Mouse (Mus musculus): Measurements from ENCODE around the gene Gramd1b. TPM values are rescaled to one million over a fixed set of nuclear protein-coding genes. Genes with fewer than 3 reads are reported as not detected.

The Gramd1b gene
- polyA plus RNA-seq, 1 experiment from 2014 or later, result 4.9 TPM

DNA sequence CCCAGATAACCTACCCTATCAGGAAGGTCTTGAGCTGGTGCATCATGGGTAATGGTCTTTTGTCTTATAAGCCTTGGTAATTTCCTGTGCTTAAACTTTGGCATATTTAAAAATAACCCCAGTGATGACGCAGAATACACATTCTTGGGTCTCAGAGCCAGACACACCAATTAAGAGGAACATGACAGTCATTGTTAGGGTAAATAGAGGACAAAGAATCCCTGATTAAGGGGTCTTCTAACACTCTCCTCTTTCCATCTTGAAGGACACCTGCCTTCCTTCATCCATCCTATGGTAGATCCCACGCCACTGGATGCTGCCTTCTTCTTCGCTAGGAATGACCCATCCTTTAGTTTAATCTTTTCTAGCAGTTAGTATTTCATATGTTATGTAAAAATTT is 208.8 kb downstream of the Gramd1b start:
- Histone ChIP-seq H3K36me3 (ENCODE audit: control insufficient read depth, insufficient read depth, low read length) (no peaks in the 10 kb centered on the region), H3K4me2 (ENCODE audit: low read depth, low read length) (no peak overlapping the region), H3K4me1 (ENCODE audit: control insufficient read depth, insufficient read depth, low read length) (peaks cover 31% of the 10 kb centered on the region), H3K9ac (ENCODE audit: low read depth, low read length) (no peak overlapping the region), H3K4me3 (ENCODE audit: low read length) (no peak overlapping the region), H3K27ac (ENCODE audit: low read length) (no peak overlapping the region; the same call in 1 of the 2 replicates), H3K9me3 (ENCODE audit: control insufficient read depth, low read length) (no peaks in the 10 kb centered on the region), H3K27me3 (replicated peaks; ENCODE audit: control insufficient read depth, insufficient read depth, low read length) (no peaks in the 10 kb centered on the region)
- ATAC-seq, result no peak
- WGBS, result 89% methylated on average over 3 of the region's 3 CpGs

DNA sequence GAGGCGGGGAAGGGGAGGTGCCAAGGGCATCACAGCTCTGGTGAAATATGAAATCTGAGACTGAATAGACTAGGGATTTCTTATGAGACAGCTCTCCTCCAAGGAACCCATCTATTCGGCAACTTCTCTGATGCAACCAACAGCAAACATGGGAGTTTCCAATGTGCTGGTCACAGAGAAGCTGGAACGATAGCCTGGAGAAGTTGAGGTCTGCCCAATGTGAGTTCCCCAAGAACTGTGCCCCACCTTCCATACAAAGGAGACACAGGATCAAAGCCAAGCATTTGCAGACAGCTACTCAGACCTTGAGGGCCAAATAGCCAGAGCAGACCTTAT is 209.5 kb downstream of the Gramd1b start:
- no peak overlapping the region for H3K4me2 ChIP-seq (ENCODE audit: low read depth, low read length)
- H3K9me3 ChIP-seq (ENCODE audit: control insufficient read depth, low read length), result no peaks in the 10 kb centered on the region
- H3K36me3 ChIP-seq (ENCODE audit: control insufficient read depth, insufficient read depth, low read length), result no peaks in the 10 kb centered on the region
- no peak overlapping the region for H3K9ac ChIP-seq (ENCODE audit: low read depth, low read length)
- no peak overlapping the region for H3K4me3 ChIP-seq (ENCODE audit: low read length)
- ATAC-seq, result no peak
- H3K4me1 ChIP-seq (ENCODE audit: control insufficient read depth, insufficient read depth, low read length), result peaks cover 28% of the 10 kb centered on the region
- peak overlapping the region; percentile 78 for H3K27ac ChIP-seq (ENCODE audit: low read length)
- 52% methylated on average over 3 of the region's 3 CpGs for WGBS
- H3K27me3 ChIP-seq (replicated peaks; ENCODE audit: control insufficient read depth, insufficient read depth, low read length), result no peaks in the 10 kb centered on the region

DNA sequence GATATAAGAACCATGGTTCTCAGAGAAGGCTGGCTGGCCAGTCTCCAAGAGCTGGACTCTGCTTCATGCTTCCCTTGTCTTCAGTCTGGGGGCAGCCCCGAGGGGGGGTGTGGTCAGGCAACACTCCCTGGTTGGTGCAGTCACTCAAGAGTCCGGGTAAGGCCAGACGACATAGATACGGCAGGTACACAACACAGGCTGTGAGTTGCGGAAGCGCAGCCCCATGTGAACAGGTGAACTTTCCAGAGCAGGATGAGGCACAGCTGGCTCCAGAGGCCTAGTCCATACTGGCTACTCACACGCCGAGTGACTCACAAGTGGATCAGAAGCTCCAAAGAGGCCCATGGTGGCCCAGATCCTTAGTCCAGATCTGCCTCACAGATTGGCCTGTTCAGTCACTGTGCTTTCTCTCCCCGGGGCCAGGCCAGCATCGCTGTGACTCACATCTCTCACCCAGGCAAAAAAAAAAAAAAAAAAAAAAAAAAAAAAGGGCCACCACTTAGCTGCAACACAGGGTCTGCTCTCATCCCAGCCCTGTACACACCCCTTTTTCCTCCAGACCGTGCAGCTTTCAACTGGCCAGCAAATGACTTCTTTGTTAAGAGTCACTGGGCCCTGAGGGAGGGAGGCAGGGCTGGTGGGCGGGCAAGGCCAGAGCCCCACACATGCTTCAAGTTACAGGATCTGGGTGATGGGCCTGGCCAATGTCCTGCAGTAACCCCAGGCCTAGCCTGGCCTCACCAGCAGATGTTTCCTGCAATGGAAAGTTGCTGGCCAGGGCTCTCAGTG is 210.1 kb downstream of the Gramd1b start:
- no peaks in the 10 kb centered on the region for H3K27me3 ChIP-seq (replicated peaks; ENCODE audit: control insufficient read depth, insufficient read depth, low read length)
- WGBS, result 42% methylated on average over 12 of the region's 12 CpGs
- H3K27ac ChIP-seq (ENCODE audit: low read length), result peak overlapping the region; percentile 78
- H3K9ac ChIP-seq (ENCODE audit: low read depth, low read length), result peak overlapping the region; percentile 27; the same call in 1 of the 2 replicates
- peaks cover 22% of the 10 kb centered on the region for H3K4me1 ChIP-seq (ENCODE audit: control insufficient read depth, insufficient read depth, low read length)
- H3K36me3 ChIP-seq (ENCODE audit: control insufficient read depth, insufficient read depth, low read length), result no peaks in the 10 kb centered on the region
- H3K9me3 ChIP-seq (ENCODE audit: control insufficient read depth, low read length), result no peaks in the 10 kb centered on the region
- H3K4me3 ChIP-seq (ENCODE audit: low read length), result no peak overlapping the region
- ATAC-seq, result peak; percentile 47
- H3K4me2 ChIP-seq (ENCODE audit: low read depth, low read length), result no peak overlapping the region

DNA sequence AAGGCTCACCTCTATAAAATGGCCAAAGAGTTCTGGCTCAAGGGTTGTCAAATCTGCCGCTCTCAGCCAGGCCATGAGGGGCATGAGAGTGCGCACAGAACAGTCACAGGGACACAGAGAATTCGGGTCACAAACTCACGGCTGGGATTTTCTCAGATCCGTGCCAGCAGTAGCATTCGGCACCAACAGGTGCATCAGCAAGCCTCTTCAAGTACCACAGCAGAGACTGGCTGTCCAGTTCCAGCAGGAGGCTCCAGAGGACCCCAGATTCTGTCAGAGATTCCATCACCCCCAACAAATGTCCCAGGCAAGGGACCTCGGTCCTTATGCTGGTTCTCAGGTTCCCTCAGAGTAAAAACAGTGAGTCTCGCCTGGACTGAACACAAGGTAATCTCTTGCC is 210.8 kb downstream of the Gramd1b start:
- no peaks in the 10 kb centered on the region for H3K27me3 ChIP-seq (replicated peaks; ENCODE audit: control insufficient read depth, insufficient read depth, low read length)
- WGBS, result 89% methylated on average over 8 of the region's 8 CpGs
- H3K9me3 ChIP-seq (ENCODE audit: control insufficient read depth, low read length), result no peaks in the 10 kb centered on the region
- H3K36me3 ChIP-seq (ENCODE audit: control insufficient read depth, insufficient read depth, low read length), result no peaks in the 10 kb centered on the region
- peak overlapping the region; percentile 78 for H3K27ac ChIP-seq (ENCODE audit: low read length)
- no peak overlapping the region for H3K4me2 ChIP-seq (ENCODE audit: low read depth, low read length)
- H3K4me1 ChIP-seq (ENCODE audit: control insufficient read depth, insufficient read depth, low read length), result peaks cover 18% of the 10 kb centered on the region
- peak overlapping the region; percentile 27; the same call in 1 of the 2 replicates for H3K9ac ChIP-seq (ENCODE audit: low read depth, low read length)
- ATAC-seq, result no peak
- no peak overlapping the region for H3K4me3 ChIP-seq (ENCODE audit: low read length)

DNA sequence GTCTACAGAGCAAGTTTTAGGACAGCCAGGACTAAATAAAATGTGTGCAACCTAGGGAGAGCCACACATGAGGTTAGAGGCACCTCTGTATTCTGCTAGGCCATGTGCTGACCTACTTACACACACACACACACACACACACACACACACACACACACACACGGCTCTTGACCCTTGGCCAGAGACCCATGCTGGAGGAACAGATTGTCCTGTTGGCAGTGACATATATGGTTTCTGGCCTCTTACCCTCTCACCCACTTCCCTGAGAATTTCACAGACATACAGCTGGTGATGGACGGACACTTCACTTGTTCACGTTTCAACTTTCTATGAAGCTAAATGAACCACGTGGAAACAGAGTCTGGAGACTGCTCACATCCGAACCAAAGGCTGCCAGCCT is 212.4 kb downstream of the Gramd1b start:
- H3K4me2 ChIP-seq (ENCODE audit: low read depth, low read length), result no peak overlapping the region
- 83% methylated on average over 5 of the region's 5 CpGs for WGBS

DNA sequence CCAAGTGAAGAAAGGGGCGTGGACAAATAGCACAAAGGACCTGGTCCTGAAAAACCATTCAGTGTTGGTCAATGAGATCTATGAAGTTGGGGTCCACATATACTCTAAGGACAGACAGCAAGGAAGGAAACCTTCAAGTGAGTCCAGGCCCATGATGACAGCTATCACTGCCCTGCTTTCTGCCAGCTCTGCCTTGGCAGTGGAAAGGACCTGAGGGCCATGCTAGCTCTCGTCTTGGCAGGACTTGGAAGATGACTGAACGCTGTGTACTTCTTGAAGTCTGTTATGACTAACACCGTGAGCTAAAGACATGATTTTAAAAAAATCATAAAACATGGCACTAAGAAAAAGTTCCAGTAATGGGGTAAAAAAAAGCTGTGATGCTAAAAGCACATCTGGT is 213.4 kb downstream of the Gramd1b start:
- no peak for ATAC-seq

More for the DNA sequence above, 212.4 kb downstream of the Gramd1b start:
- ATAC-seq, result no peak
- H3K27ac ChIP-seq (ENCODE audit: low read length), result no peak overlapping the region
- H3K36me3 ChIP-seq (ENCODE audit: control insufficient read depth, insufficient read depth, low read length), result no peaks in the 10 kb centered on the region
- H3K4me3 ChIP-seq (ENCODE audit: low read length), result no peak overlapping the region
- H3K4me1 ChIP-seq (ENCODE audit: control insufficient read depth, insufficient read depth, low read length), result peaks cover 18% of the 10 kb centered on the region
- H3K27me3 ChIP-seq (replicated peaks; ENCODE audit: control insufficient read depth, insufficient read depth, low read length), result no peaks in the 10 kb centered on the region
- H3K9me3 ChIP-seq (ENCODE audit: control insufficient read depth, low read length), result no peaks in the 10 kb centered on the region
- H3K9ac ChIP-seq (ENCODE audit: low read depth, low read length), result no peak overlapping the region

DNA sequence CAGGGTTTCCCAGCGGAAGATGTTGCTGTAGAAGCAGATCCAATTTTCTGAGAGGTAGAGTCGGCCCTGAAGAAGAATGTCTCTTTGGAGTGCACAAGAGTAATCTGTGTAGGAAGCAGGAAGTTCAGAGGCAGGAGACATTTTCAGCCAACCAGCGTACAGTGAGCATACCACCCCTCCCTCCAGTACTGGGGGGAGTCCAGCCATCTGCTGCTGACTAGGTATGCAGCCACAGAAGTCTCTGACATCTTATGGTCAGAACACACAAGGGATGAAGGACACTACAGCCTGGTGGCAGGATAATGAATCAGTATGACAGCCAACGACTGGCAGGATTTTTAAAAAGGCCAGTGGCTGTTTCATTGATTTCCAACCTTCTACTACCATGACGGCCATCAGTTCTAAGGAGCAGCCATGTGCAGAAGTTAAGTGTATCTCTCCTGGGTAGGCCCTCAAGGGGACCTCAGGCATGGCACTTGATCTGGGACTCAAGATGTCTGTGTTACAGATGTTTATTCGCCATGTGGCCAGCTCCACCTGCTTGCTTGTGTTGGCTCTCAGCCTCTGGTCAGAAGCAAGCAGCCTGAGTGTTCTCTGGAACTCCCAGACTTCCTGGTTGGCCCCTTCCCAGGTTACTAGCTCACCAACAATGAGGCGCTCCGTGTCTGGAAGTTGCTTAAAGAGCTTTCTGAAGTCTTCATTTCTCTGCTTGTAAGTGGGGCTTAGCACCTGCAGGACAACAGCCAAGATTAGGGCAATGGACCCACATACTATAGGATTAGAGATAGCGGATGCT is 214.1 kb downstream of the Gramd1b start:
- no peaks in the 10 kb centered on the region for H3K9me3 ChIP-seq (ENCODE audit: control insufficient read depth, low read length)
- 82% methylated on average over 9 of the region's 9 CpGs for WGBS

More for the DNA sequence above, 213.4 kb downstream of the Gramd1b start:
- Histone ChIP-seq H3K27me3 (replicated peaks; ENCODE audit: control insufficient read depth, insufficient read depth, low read length) (no peaks in the 10 kb centered on the region), H3K4me1 (ENCODE audit: control insufficient read depth, insufficient read depth, low read length) (peaks cover 18% of the 10 kb centered on the region), H3K9me3 (ENCODE audit: control insufficient read depth, low read length) (no peaks in the 10 kb centered on the region), H3K4me2 (ENCODE audit: low read depth, low read length) (no peak overlapping the region), H3K27ac (ENCODE audit: low read length) (no peak overlapping the region), H3K9ac (ENCODE audit: low read depth, low read length) (no peak overlapping the region), H3K4me3 (ENCODE audit: low read length) (no peak overlapping the region), H3K36me3 (ENCODE audit: control insufficient read depth, insufficient read depth, low read length) (no peaks in the 10 kb centered on the region)
- WGBS, result 91% methylated on average over 4 of the region's 4 CpGs

DNA sequence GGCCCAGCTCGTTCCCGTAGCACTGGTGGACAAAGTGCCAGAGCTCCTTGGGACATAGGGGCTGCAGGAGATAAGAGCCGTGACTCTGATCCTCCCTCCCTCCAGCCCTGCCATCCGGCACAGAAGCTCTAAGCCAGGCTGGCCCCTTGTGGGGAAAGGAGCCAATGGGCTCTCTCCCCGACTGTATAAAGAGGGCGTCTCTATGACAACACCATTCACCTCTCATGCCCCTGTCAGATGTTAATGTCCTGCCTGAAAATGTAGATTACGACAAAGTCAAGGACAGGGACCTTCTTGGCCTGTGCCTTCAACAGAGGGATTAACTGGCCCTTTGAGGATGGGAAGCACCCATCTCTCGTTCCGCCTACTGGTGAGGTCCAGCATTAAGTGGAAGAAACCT is 219.4 kb downstream of the Gramd1b start:
- Histone ChIP-seq H3K9ac (ENCODE audit: low read depth, low read length) (no peak overlapping the region), H3K4me3 (ENCODE audit: low read length) (no peak overlapping the region), H3K27me3 (replicated peaks; ENCODE audit: control insufficient read depth, insufficient read depth, low read length) (no peaks in the 10 kb centered on the region), H3K27ac (ENCODE audit: low read length) (no peak overlapping the region), H3K4me2 (ENCODE audit: low read depth, low read length) (no peak overlapping the region), H3K4me1 (ENCODE audit: control insufficient read depth, insufficient read depth, low read length) (no peaks in the 10 kb centered on the region), H3K36me3 (ENCODE audit: control insufficient read depth, insufficient read depth, low read length) (no peaks in the 10 kb centered on the region), H3K9me3 (ENCODE audit: control insufficient read depth, low read length) (no peaks in the 10 kb centered on the region)
- ATAC-seq, result no peak
- 71% methylated on average over 9 of the region's 9 CpGs for WGBS

More for the DNA sequence above, 214.1 kb downstream of the Gramd1b start:
- Histone ChIP-seq H3K4me1 (ENCODE audit: control insufficient read depth, insufficient read depth, low read length) (peaks cover 18% of the 10 kb centered on the region), H3K36me3 (ENCODE audit: control insufficient read depth, insufficient read depth, low read length) (no peaks in the 10 kb centered on the region), H3K27ac (ENCODE audit: low read length) (no peak overlapping the region), H3K9ac (ENCODE audit: low read depth, low read length) (no peak overlapping the region), H3K4me2 (ENCODE audit: low read depth, low read length) (no peak overlapping the region), H3K27me3 (replicated peaks; ENCODE audit: control insufficient read depth, insufficient read depth, low read length) (no peaks in the 10 kb centered on the region), H3K4me3 (ENCODE audit: low read length) (no peak overlapping the region)
- ATAC-seq, result no peak

DNA sequence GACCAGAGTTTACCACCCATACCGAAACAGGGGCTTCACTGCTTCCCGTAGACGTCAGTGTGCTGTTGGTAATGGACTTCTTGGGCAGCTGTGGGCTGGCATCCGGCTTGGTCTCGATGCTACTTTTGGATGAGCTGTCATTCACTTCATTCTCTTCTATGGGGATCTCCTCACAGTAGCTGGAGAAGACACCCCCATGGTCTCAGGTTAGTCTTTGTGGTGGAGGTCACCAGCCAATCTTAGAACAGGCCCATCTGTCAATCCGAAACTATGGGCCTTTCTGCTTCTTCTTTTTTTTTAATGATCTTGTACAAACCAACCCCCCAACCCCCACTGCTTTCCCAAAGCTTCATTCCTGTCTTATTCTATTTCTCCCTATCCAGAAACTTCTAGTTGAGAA is 221.3 kb downstream of the Gramd1b start:
- Histone ChIP-seq H3K27me3 (replicated peaks; ENCODE audit: control insufficient read depth, insufficient read depth, low read length) (no peaks in the 10 kb centered on the region), H3K9me3 (ENCODE audit: control insufficient read depth, low read length) (no peaks in the 10 kb centered on the region), H3K9ac (ENCODE audit: low read depth, low read length) (no peak overlapping the region), H3K36me3 (ENCODE audit: control insufficient read depth, insufficient read depth, low read length) (no peaks in the 10 kb centered on the region), H3K4me1 (ENCODE audit: control insufficient read depth, insufficient read depth, low read length) (no peaks in the 10 kb centered on the region), H3K4me2 (ENCODE audit: low read depth, low read length) (no peak overlapping the region), H3K27ac (ENCODE audit: low read length) (no peak overlapping the region), H3K4me3 (ENCODE audit: low read length) (no peak overlapping the region)
- WGBS, result 93% methylated on average over 6 of the region's 6 CpGs
- ATAC-seq, result no peak
